Mouse (Mus musculus): Measurements from ENCODE around the gene Sgpl1.

The Sgpl1 gene

GRCm38 (mm10) chr10:61080931-61081255 is 66.6 kb downstream of the Sgpl1 start:
- no peak for DNase-seq

- DNase-seq = no peak
Measured at GRCm38 (mm10) chr10:61080227-61080930, 67.1 kb downstream of the Sgpl1 start.

GRCm38 (mm10) chr10:61075607-61076006 is 71.9 kb downstream of the Sgpl1 start:
- no peak for DNase-seq

DNA sequence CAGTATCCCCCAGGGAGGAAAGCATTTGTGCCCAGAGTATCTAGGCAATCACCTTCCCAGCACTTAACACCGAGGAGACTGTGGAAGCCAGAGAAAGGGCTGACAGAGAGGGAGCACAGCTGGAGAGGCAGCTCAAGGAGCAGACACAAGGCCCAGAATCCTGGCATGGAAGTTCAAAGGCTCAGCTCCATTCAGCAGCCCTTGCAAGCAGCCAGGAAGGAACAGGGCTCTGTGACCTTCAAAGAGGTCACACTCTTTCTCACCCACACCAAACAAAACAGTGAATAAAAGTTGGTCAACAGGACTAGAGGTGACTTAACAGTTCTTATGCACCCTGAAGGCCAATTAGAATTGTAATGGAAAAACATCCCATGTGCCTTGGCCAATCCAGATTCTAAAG is 72.9 kb downstream of the Sgpl1 start:
- no peak for DNase-seq

GRCm38 (mm10) chr10:61072324-61072723 is 75.2 kb downstream of the Sgpl1 start:
- DNase-seq = peak; percentile 49

DNA sequence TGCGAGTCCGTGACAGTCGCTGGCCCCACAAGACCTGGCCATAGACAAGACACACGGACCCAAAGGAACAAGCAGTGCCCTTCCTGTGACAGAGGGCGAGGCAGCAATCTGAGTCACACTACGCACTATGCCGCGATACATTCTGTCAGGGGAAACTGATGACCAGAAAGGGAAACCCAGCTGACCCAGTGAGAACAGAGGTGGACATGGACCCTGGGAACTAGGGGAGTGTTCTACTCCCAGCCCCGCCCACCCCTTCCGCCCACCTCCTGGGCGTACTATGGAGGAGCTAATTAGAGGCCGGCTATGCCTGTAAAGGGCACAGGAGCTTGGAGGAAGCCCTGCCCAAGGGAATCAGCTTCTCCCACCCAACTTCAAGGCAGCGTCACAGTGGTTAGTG is 78.3 kb downstream of the Sgpl1 start:
- DNase-seq = no peak

DNA sequence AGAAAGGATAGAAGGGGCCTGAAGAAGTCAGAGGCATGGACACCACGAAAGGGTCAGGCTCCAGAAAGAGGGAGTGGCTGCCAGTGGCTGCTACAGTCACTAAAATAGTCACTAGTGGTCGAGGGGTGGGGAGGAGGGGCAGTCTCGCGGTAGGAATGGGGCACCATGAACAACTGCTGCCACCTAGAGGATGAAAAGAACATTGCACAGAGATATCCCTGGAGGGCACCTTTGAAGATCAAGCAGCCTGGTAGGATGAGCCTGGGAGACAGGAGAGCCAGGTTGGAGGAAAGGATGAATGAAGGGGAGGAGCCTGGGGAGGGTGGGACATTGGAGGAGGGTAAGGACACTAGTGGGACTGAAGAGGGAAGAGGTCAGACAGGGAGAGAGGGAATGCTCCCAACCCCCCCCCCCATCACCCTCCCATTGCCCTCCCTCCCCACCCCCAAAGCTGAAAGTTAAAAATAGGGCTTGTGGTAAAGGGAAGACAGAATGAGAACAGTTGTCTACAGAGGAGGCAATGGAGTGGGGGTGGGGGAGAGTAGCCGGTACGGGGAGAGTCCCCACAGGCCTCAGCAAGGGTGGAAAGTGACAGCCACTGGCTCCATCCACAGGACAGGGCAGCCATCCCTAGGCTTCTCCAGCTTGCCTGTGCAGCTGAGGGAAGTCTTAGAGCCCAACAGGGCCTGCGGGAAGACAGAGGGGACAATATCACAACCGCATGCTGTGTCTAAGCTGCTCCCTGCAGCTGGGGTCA is 78.9 kb downstream of the Sgpl1 start:
- DNase-seq = peak; percentile 48

DNA sequence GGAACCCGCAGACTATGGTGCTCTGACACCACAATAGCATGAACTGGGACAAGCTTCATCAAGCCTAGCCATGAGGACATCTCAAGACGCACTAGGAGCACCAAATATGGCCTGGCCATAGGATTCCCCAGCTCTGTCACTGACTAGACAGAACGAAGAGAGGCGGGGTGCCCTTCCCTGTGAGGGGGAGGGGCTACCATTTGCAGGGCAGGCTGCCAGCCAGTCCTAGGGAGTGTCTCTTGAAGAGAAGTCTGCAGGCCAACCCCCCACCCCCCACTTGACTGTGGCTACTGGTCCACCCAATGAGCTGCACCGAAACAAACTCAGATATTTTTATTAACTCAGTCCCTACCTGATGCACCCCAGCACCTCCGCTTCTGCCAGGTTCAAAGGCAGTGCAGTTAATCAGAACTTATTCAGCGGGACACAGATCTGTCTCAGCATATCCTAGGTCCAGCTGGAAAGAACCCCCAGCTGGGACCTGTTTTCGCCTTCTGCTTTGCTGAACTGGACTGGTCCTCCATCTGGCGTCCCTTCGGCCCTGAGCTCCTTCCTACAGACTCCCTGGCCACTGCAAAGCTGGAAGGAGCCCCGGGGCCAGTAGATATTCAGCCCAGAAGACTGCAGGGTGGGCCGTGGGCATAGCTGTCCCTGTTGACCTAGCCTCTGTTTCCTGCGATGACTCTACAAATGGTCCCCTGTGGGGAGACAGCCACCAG is 82.1 kb downstream of the Sgpl1 start:
- peak; percentile 47 for DNase-seq

GRCm38 (mm10) chr10:61064635-61065034 is 82.9 kb downstream of the Sgpl1 start:
- DNase-seq = no peak

DNA sequence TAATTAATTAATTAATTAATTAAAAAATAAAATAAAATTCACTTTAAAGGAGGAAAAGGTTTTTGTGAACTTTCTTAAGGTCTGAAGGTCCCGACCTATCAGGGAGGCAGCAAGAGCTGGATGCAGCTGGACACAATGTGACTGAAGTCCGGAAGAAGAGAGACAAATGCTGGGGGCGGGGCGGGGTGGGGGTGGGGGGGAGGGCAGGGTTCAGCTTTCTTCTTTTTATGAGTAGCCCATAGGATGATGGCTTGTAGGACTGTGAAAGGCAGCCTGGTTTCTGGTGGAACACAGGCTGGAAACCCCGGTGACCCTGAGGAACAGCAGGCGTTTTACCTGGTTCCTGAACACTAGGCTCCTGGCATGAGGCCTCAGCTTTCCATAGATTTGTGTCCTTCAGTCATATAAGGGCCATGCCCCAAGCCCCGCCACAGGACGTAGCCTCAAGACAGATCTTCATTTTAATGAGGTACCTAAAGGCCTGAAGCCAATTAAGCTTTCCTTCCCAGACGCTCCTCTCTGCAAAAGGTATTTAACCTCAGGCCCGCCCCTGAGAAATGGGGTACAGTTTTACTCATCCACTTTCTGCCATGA is 84.1 kb downstream of the Sgpl1 start:
- DNase-seq = no peak

DNA sequence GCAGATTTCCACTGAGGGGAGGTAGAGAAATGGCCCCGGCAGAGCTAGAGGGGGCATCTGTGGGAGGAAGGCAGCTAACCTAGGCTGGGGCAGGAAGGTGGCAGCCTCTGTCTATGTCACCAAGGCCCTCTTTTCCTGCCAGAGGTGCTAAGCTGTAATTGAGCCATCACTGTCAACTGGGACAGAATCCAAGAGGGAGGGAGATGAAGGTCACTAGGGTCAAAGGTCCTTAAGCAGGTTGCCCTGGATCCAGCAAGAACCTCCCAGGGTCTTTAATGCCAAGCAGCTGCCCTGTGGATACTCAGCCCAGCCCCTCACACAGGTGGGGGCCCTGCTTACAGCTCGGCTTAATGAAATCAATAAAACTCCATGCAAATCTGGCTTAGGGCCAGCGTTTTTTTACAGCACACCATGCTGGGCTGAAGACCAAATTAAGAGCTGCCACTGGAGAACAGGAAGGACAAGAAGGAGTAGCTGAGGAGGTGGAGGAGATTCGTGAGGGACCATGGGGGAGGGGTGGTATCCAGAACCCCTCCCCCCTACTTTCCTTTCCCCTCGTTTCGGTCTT is 87.9 kb downstream of the Sgpl1 start:
- no peak for DNase-seq

- DNase-seq = no peak
Measured at GRCm38 (mm10) chr10:61059101-61059500, 88.4 kb downstream of the Sgpl1 start.

- DNase-seq = no peak
Measured at GRCm38 (mm10) chr10:61056661-61057060, 90.8 kb downstream of the Sgpl1 start.

GRCm38 (mm10) chr10:61051993-61052613 is 95.4 kb downstream of the Sgpl1 start:
- peak; percentile 46 for DNase-seq
